Mouse (Mus musculus) embryonic facial prominence, embryonic 11.5 days (tissue): ENCODE data around the gene Reln. TPM values are rescaled to one million over a fixed set of nuclear protein-coding genes. Genes with fewer than 3 reads are reported as not detected.

Source experiments
- ATAC-seq: fragments of 200-750 bp; cut with Nextera tagmentation; replicated peaks from 2 replicates; pipeline ENCODE4 v1.8.0; 2017; ENCODE audit warnings: low read depth; ENCODE audit not compliant: insufficient number of reproducible peaks, low FRiP score, low TSS enrichment
- DNase-seq: peaks from one replicate; pipeline ENCODE4 v3.0.0-alpha.2; 2015; ENCODE audit warnings: low spot score
- H3K27ac ChIP-seq: fragments of 300-500 bp; sonication (generic); replicated peaks from 2 replicates; pipeline ENCODE4 v1.5.1; 2014; ENCODE audit warnings: mild to moderate bottlenecking, low read depth, low read length, control low read depth
- H3K27me3 ChIP-seq: fragments of 300-500 bp; sonication (generic); 2 replicates; pipeline ENCODE4 v1.6.1; 2014; ENCODE audit warnings: mild to moderate bottlenecking, low read length, moderate library complexity, mixed read lengths; ENCODE audit not compliant: control insufficient read depth, insufficient read depth
- H3K36me3 ChIP-seq: fragments of 300-500 bp; sonication (generic); replicated peaks from 2 replicates; pipeline ENCODE4 v1.6.1; 2014; ENCODE audit warnings: low read depth, mild to moderate bottlenecking, low read length, moderate library complexity, mixed read lengths; ENCODE audit not compliant: control insufficient read depth, insufficient read depth
- H3K4me1 ChIP-seq: fragments of 300-500 bp; sonication (generic); 2 replicates; pipeline ENCODE4 v1.6.1; 2014; ENCODE audit warnings: low read length, mixed read lengths; ENCODE audit not compliant: control insufficient read depth, insufficient read depth
- H3K4me2 ChIP-seq: fragments of 300-500 bp; sonication (generic); 2 replicates; pipeline ENCODE4 v1.6.1; 2014; ENCODE audit warnings: low read depth, mild to moderate bottlenecking, control low read depth, low read length, moderate library complexity
- H3K4me3 ChIP-seq: fragments of 300-500 bp; sonication (generic); 2 replicates; pipeline ENCODE4 v1.5.1; 2014; ENCODE audit warnings: low read depth, low read length, control low read depth
- H3K9ac ChIP-seq: fragments of 300-500 bp; sonication (generic); replicated peaks from 2 replicates; pipeline ENCODE4 v1.6.1; 2014; ENCODE audit warnings: mild to moderate bottlenecking, control low read depth, low read length
- H3K9me3 ChIP-seq: fragments of 300-500 bp; sonication (generic); replicated peaks from 2 replicates; pipeline ENCODE4 v1.6.1; 2016; ENCODE audit warnings: mild to moderate bottlenecking, low read length, inconsistent platforms, mixed read lengths; ENCODE audit not compliant: control insufficient read depth
- WGBS: fragments of 180-500 bp; shearing (Covaris S2); extraction: QIAGEN DNeasy Blood & Tissue Kit; methylation state at CpG from one replicate; pipeline ENCODE4 v1.1.7; 2014; 5-methylcytosine and 5-hydroxymethylcytosine counted together
- polyA plus RNA-seq: library from polyadenylated mRNA; unstranded; fragments of >200 nt; fragmentation: Nextera tagmentation; extraction: Ambion mirVana; gene quantifications from 2 replicates; pipeline ENCODE4 v1.2.1, GENCODE M21; 2014

Reln gene
- polyA plus RNA-seq, 1 experiment from 2014 or later: 3.0 TPM

DNA sequence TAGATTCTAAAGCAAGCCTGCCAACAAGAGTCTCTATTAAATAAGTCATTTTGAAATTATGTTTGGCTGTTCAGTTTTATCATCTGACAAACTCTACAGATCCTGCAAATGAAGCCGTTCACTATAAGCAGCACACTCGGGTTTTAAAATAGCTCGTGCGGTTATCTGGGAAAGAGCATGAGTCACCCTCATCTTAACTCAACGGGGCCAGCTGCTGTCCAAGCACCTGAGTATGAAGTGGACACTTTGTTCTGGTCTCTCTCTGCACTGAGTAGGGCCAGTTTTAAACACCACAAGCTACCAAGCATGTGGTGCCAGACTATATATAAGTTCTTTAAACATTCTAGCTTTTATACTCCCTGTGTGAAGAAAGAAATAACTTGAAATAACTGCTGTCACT is 168.0 kb downstream of the Reln start:
- Histone ChIP-seq H3K27me3 (no peaks in the 10 kb centered on the region), H3K9ac (no peak overlapping the region), H3K4me2 (no peak overlapping the region), H3K4me3 (no peak overlapping the region), H3K4me1 (no peaks in the 10 kb centered on the region), H3K36me3 (no peaks in the 10 kb centered on the region), H3K27ac (no peak overlapping the region), H3K9me3 (no peaks in the 10 kb centered on the region)
- 90% methylated on average over 5 of the region's 5 CpGs for WGBS
- DNase-seq (no peak), ATAC-seq (no peak)

DNA sequence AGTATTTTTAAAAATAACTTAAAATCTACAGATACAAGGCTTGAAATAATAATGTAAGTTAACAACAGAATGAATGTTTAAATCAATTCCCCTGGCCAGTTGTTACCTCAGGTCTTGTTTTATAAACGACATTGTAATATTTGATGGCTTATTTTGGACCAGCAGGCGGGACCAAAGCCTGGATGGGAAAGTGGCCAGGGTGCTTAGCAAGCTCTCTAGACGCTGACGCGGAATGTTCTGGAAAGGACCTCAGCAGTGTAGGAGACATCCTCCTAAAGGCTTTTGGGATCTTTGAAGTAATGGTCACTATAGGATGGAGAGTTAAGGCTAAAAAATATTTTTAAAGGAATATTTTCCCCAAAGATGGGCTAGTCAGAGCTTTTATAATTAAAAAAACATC is 173.2 kb downstream of the Reln start:
- ATAC-seq: no peak
- Histone ChIP-seq H3K27me3 (no peaks in the 10 kb centered on the region), H3K9ac (no peak overlapping the region)

DNA sequence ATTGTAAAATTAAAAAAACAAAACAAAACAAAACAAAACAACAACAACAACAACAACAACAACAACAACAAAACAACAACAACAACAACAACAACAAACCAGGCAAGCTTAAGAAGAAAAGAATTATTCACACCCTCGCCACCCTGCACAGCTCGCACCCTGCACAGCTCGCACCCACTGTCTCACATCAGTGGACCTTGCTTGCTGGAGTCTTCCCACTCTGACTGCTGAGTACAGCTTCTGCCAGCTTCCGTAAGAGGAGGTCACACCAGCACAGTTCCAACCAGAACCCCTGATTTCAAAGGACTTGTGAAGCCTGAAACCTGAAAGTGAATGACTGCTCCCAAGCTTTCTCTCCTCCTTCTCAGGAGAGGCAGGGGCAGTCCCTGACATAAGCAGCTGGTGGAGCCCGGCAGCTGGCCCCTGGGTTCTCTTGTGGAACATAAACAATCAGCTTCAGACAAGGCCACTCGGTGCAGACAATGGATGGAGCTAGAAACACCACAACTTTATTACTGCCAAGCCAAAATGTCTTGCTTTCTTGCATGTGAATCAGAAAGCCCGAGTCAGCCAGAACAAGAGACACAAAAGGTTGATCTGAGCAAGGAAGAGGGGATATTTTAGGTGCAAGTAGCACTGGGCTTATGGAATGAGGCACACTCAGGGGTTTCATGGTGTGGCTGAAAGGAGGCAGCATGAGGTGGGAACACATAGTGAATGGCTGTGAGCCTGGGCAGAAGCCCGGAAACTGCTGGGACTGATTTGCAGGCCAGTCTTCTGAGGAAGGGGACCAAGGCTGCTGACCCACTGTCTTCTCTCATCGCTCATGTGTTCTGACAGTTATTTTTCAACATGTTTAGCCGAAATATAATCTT is 180.2 kb downstream of the Reln start:
- H3K36me3 ChIP-seq: no peaks in the 10 kb centered on the region
- ATAC-seq (peak; percentile 73), DNase-seq (no peak)
- no peak overlapping the region for H3K27ac ChIP-seq
- WGBS: 71% methylated on average over 10 of the region's 10 CpGs
- no peaks in the 10 kb centered on the region for H3K9me3 ChIP-seq
- no peak overlapping the region for H3K4me2 ChIP-seq
- H3K9ac ChIP-seq: no peak overlapping the region
- no peaks in the 10 kb centered on the region for H3K27me3 ChIP-seq
- no peaks in the 10 kb centered on the region for H3K4me1 ChIP-seq
- no peak overlapping the region for H3K4me3 ChIP-seq

More for the DNA sequence above, 173.2 kb downstream of the Reln start:
- Histone ChIP-seq H3K36me3 (no peaks in the 10 kb centered on the region), H3K27ac (no peak overlapping the region), H3K4me3 (no peak overlapping the region), H3K4me1 (no peaks in the 10 kb centered on the region), H3K4me2 (no peak overlapping the region), H3K9me3 (no peaks in the 10 kb centered on the region)
- no peak for DNase-seq
- 88% methylated on average over 5 of the region's 5 CpGs for WGBS

DNA sequence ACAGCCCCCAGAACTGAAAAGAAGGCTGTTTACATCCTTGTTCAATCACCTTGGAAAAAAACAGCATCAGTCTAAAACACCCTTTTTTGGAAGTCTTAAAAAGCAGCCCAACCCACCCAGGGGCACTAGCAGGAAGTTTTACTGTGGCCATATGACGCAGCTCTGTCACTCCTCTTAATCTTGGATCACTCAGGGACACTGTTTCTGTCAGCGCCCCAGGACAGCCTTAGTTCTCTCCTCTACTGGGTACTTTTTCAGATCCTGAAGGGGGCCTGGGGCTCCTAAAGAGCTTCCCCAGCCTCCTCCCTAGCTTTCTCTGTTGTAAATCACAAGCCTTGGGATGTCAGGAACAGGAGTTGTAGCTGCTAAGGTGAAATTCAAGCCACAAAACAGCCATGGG is 183.6 kb downstream of the Reln start:
- no peak overlapping the region for H3K4me3 ChIP-seq
- H3K36me3 ChIP-seq: no peaks in the 10 kb centered on the region
- no peaks in the 10 kb centered on the region for H3K9me3 ChIP-seq
- no peak for DNase-seq
- H3K27ac ChIP-seq: no peak overlapping the region
- no peak overlapping the region for H3K4me2 ChIP-seq
- 42% methylated on average over 2 of the region's 2 CpGs for WGBS
- no peak for ATAC-seq
- no peaks in the 10 kb centered on the region for H3K27me3 ChIP-seq
- H3K4me1 ChIP-seq: no peaks in the 10 kb centered on the region
- no peak overlapping the region for H3K9ac ChIP-seq

DNA sequence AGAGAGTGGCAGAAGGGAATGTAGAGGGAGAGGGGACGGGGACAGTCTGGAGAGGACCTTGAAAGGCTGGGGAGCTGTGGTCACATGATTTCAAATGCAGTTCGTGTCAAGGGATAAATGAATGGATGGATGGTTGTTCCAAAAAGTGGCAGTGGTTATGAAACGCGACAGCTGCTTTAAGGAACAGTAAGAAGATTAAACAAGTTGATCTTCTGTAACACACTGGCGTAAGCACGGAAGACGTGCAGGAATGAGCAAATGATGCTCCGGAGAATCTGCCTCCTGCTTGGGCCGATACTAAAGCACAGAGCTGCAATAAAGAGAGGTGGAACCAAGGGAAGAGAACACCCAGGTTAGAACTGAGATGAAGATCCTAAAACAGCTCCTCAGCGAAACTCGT is 185.7 kb downstream of the Reln start:
- WGBS: 87% methylated on average over 11 of the region's 11 CpGs
- Histone ChIP-seq H3K36me3 (no peaks in the 10 kb centered on the region), H3K27ac (no peak overlapping the region), H3K4me2 (no peak overlapping the region), H3K9ac (no peak overlapping the region), H3K4me3 (no peak overlapping the region), H3K4me1 (no peaks in the 10 kb centered on the region), H3K27me3 (no peaks in the 10 kb centered on the region), H3K9me3 (no peaks in the 10 kb centered on the region)
- no peak for ATAC-seq
- no peak for DNase-seq

DNA sequence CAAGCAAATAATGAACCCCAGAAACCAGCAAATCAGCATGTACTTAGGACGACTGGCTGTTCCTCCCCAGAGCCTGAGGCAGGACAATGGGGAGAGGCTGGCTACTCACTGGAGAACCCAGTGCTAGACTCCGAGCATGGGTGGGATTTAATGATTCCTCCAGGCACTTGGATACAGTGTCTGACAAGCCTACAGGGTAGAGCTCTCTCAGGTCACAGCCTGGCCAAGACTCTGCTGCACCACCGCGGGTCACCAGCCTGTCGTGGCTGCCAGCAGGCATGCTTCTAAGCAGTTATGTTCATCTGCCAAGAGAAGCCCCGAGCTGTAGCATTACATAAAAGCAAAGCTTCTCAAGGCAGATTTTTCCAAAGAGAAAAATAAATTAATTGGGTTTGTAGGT is 190.9 kb downstream of the Reln start:
- Histone ChIP-seq H3K27me3 (no peaks in the 10 kb centered on the region), H3K36me3 (no peaks in the 10 kb centered on the region), H3K27ac (no peak overlapping the region), H3K4me3 (no peak overlapping the region), H3K4me1 (no peaks in the 10 kb centered on the region), H3K4me2 (no peak overlapping the region), H3K9me3 (no peaks in the 10 kb centered on the region), H3K9ac (no peak overlapping the region)
- 43% methylated on average over 6 of the region's 6 CpGs for WGBS
- no peak for ATAC-seq
- DNase-seq: no peak

DNA sequence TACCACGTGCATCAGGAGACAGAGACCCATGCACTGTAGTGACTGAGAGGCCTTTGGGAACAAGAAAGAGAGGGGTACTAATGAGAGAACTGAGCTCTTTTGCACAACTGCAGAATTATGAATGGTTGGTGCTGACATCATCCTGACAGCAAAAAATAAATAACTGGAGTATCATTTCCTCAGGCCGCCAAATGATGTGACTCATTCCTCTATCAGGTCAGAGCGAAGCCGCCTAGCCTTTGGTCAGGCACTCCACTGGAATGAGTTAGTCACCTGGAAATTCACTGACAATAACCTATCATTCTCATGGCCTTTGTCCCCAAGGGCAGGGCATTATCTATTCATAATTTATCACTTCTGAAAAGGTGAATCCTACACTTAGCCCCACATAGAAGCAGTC is 202.7 kb downstream of the Reln start:
- ATAC-seq (no peak), DNase-seq (no peak)
- 70% methylated on average over 4 of the region's 4 CpGs for WGBS

DNA sequence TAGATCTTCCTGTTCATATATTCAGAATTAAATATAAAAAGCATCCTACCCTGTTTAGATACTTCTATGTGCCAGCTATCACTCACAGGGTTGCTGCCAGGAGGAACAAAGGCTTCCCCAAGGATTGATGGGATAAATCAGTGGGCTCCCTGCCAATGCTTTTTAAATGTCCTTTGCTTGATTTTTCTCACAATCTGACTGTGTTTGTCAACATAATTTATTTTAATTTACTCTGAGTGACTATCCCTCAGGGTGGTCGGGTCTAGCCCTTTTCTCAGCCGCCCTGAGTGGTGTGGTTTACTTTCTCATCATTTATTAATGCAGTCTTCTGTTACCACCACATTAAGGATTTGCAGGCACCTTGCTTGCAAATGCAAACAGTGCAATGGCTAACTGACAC is 205.5 kb downstream of the Reln start:
- Histone ChIP-seq H3K27ac (no peak overlapping the region), H3K36me3 (no peaks in the 10 kb centered on the region), H3K4me2 (no peak overlapping the region), H3K27me3 (no peaks in the 10 kb centered on the region), H3K9me3 (no peaks in the 10 kb centered on the region), H3K4me3 (no peak overlapping the region), H3K9ac (no peak overlapping the region), H3K4me1 (no peaks in the 10 kb centered on the region)
- 66% methylated on average over 2 of the region's 2 CpGs for WGBS
- DNase-seq: no peak
- ATAC-seq: no peak

More for the DNA sequence above, 202.7 kb downstream of the Reln start:
- no peak overlapping the region for H3K4me2 ChIP-seq
- no peak overlapping the region for H3K4me3 ChIP-seq
- H3K27me3 ChIP-seq: no peaks in the 10 kb centered on the region
- H3K9me3 ChIP-seq: no peaks in the 10 kb centered on the region
- H3K36me3 ChIP-seq: no peaks in the 10 kb centered on the region
- no peak overlapping the region for H3K9ac ChIP-seq
- H3K4me1 ChIP-seq: no peaks in the 10 kb centered on the region
- no peak overlapping the region for H3K27ac ChIP-seq
